Mouse (Mus musculus): ENCODE data around the gene Gm10645. TPM values are rescaled to one million over a fixed set of nuclear protein-coding genes. Genes with fewer than 3 reads are reported as not detected.

Gene Gm10645
- total RNA-seq (2023): under 1 TPM; 0.85 to 0.88 TPM

DNA sequence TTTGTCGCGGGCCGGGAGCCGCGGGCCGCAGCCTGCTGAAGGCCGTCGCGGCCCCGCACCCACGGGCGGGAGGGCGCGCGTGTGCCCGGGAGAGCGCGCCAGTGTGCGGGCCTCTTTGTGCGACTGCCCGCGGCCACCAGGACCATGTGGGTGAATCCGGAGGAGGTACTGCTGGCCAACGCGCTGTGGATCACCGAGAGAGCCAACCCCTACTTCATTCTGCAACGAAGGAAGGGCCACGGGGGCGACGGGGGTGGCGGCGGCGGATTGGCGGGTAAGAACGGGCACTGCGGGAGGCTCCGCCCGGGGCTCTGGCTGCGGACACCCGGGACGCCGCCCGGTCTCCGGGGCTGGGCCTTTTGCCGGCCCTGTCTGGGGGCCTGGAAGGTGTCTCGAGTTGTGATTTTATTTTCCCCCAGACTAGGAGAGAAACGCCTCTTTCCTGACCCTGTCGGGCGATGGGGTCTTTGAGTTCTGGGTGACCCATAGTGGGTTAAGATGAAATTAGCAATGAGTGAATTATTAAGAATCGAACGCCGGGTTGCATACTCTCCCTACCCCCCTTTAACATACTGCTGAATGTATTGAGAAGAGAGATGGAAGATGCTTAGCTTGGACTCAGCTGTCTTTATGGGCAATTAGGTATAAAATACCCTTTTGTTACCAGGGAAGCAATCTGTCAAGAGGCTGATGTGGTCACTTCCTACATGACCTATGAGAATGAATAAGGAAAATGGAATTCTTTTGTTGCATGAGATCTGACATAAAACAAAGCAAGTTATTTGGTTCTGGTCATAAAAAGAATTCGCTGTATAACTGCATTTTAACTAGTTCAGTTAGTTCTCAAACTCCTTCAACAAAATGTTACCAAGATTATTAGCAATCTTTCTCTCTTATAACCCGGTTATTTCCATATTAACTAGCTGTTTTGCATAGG, at the start of gene Gm10645:
Gene Gm10645 (minus strand): TSS at position 240 of the 937 bp plus-strand sequence.

DNA sequence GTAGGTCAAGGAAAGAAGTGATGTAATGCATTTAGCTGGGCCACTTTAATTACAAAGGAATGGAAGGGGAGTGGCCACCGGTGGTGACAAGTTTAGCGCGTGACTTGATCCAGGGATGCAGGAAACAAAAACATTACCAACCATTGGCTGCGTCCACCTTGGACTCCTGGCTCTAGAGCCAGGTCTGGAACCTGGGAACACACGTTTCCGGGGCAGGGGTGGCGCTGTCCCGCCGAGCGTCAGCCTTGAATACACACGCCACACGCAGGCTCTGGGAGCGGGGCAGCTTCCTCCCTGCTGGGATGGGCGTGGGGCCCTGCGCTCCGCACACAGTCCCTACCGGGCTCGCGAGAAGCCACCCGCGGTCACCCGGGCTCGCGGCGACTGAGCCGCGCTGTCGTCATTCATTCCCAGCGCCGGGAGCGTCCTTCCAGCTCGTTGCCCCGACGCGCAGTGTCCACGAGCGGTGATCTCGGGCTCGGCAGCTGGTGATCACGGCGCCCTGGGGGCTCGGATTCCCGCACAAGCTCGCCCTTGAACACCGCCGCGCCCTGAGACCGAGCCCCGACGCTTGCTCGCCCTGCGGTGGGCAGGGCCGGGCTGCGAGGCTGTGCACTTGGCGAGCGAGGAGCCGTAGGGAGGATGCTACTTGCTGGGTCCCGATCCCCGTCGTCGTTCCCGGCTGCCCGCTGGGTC, 587 bp downstream of the Gm10645 start, which contains the start of gene Tbc1d9:
Gene Tbc1d9 (plus strand): TSS at position 118 of the 696 bp plus-strand sequence.

Other genes starting within 250 kb of the Gm10645 start
- 1 to 10 TPM; 5.5 to 7.0 TPM for gene Tbc1d9, start 818 bp downstream of the Gm10645 start, total RNA-seq (2023)
- not detected for gene Ucp1, start 124.2 kb upstream of the Gm10645 start, total RNA-seq (2023)
- gene Elmod2, start 166.3 kb upstream of the Gm10645 start, total RNA-seq (2023): 10 to 100 TPM; 10.4 to 10.7 TPM
- not detected for gene Mgat4d, start 182.3 kb upstream of the Gm10645 start, total RNA-seq (2023)
- under 1 TPM; 0.11 to 0.13 TPM for gene Clgn, start 223.7 kb upstream of the Gm10645 start, total RNA-seq (2023)

Measured in neutrophil, adult 83 days (primary cell).